Mouse (Mus musculus): ENCODE results near the gene Cep170b. TPM values are rescaled to one million over a fixed set of nuclear protein-coding genes. Genes with fewer than 3 reads are reported as not detected.
A peak's percentile ranks its signal among the peaks of the same experiment; 100 is the strongest.

Gene Cep170b
- total RNA-seq, 1 experiment from 2014 or later: 2.4 TPM

DNA sequence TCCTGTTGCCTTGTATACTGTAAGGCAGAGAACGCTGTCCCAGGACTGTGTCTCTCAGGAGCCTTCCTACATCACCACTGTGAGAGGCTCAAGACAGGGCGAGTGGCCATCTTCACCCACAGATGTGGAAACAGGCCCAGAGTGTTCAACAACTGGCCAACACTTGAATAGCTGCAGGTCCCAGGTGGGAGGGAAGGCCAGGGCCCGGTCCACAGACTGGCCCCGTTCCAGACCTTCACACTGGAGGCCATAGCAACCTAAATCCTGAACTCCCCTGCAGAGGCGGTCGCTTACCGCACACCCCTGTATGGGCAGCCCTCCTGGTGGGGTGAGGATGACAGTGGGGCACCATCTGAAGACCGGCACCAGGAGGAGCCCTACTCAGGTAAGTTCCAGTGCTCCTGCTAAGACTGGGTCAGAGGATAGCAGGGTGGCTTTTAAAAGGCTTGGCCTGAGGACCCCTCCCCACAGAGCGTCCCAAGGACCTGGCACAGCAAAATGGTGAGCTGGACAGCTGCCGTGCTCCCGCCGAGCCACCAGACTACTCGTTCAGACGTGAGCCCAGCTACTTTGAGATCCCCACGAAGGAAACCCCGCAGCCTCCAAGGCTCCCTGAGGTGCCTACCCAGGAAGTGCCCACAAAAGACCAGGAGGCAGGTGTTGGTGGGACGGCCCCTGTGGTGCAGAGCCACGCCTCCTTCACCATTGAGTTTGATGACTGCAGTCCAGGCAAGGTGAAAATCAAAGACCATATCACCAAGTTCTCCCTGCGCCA, 14.8 kb downstream of the Cep170b start:
- no peak for ATAC-seq (replicated peaks; ENCODE audit: low read depth, poor library complexity, severe bottlenecking)

DNA sequence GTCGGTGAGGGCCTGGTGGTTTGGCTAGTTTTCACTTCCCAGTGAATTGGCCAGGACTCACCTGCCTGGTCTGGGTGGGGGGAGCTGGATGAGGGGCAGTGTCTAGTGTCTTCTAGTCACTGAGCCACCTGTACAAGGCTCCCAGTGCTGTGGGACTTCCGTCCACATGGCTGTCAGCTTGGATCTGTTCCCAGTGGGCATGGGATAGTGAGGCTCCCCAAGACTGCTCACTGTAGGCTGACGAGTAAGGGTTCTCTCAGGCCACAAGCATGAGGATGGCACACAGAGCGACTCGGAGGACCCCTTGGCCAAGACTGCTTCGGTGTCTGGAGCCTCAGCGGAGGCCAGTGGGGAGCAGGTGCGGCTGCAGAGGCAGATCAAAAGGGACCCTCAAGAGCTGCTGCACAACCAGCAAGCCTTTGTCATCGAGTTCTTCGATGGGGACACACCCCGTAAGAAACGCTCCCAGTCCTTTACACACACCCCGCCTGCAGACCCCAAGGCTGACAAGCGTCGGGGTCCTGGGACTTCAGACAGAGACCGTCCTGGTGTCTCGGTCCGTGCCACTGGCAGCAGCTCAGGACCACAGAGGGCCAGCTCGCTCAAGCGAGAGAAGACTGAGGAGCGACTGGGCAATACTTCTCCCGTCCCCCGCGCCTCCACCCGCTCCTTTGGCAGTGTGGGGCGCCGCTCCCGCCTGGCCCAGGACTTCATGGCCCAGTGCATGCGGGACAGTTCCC, 15.8 kb downstream of the Cep170b start:
- ATAC-seq (replicated peaks; ENCODE audit: low read depth, poor library complexity, severe bottlenecking): no peak

DNA sequence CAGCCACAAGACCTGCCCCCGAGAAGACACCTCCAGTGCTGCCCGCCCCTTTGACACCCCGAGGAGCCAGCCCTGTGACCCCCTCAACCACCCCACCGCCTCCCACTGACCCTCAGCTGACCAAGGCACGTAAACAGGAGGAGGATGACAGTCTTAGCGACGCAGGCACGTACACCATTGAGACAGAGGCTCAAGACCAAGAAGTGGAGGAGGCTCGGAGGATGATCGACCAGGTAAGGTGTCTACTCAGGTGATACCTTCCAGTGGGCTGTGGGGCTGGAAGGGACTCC, 16.3 kb downstream of the Cep170b start:
- ATAC-seq (replicated peaks; ENCODE audit: low read depth, poor library complexity, severe bottlenecking): no peak

DNA sequence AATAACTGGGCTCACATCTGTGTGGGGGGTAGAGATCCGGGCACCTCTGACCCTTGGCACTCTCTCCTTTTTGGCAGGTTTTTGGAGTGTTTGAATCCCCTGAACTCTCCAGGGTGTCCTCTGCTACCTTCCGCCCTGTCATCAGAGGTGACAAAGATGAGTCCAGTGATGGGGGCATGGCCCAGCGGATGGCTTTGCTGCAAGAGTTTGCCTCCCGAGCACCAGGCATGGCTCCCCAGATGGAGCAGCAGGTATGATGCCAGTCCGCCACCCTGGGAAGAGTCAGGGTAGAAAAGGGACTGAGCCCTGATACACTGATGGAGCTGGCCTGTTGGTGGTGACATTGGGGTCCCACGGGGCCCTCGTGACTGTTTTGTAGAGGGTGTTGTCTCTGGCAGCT, 16.8 kb downstream of the Cep170b start:
- no peak for ATAC-seq (replicated peaks; ENCODE audit: low read depth, poor library complexity, severe bottlenecking)

DNA sequence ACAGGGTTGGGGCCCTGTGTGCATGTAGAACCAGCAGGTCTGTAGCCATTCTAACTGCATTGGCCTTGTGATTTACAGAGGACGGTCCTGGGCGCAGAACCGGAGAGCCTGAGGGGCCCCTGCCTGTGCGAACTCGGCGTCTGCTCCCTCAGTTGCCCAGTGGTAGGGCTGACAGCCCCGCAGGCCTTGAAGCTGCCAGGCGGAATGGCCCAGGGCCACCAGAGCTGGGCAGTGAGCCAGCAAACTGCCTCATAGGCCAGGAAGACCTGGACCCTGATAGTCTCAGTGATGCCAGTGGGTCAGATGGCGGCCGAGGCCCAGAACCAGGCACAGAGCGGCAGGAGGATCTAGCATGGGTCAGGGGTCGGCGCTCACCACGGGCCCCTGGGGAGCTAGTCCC, 17.5 kb downstream of the Cep170b start:
- no peak for ATAC-seq (replicated peaks; ENCODE audit: low read depth, poor library complexity, severe bottlenecking)

DNA sequence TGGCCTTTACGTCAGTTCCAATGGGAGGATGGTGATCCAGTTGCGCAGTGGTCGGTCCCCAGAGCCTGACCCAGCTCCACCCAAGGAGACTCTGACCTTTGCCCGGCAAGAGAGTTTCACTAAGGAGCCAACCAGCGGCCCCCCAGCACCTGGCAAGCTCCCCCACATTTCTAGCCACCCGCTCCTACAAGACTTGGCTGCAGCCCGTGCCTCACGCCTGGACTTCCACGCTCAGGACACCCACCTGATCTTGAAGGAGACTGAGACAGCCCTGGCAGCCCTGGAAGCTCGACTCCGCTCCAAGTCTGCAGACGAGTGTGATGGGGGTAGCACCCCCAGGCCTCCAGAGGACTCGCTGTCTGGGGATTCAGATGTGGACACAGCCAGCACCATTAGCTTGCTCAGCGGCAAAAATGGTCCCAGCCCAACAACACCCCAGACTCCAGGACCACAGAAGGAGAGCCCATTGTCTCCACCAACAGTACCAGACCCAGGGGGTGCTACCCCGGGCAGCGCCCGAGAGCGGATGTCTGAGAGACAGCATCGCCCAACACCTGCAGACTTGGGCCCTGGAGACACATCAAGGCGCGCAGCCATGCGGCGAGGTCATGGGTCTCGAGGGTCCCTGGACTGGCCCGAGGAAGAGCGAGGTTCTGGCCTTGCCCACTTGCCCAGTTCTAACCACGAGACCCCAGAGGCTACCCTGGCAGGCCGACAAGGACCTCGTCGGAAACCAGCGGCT, 18.2 kb downstream of the Cep170b start:
- no peak for ATAC-seq (replicated peaks; ENCODE audit: low read depth, poor library complexity, severe bottlenecking)

DNA sequence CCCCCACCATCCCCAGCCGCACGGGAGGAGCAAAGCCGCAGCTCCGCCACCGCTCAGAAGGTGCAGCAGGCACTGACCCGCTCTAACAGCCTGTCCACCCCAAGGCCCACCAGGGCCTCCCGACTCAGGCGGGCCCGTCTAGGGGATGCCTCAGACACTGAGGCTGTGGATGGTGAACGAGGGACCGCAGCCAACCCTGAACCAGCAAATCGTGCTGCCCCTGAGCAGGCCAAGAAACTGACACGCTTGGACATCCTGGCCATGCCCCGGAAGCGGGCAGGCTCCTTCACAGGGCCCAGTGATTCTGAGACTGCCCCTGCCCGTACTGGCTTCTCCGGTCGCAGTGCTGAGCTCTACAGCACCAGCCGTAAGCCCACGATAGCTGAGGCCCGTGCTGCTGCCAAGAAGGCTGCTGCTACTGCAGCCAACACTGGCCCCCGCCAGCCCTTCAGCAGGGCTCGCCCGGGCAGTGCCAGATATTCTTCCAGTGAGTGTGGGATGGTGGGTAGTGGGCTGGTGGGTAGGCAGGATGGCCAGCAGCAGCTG, 18.8 kb downstream of the Cep170b start:
- no peak for ATAC-seq (replicated peaks; ENCODE audit: low read depth, poor library complexity, severe bottlenecking)

DNA sequence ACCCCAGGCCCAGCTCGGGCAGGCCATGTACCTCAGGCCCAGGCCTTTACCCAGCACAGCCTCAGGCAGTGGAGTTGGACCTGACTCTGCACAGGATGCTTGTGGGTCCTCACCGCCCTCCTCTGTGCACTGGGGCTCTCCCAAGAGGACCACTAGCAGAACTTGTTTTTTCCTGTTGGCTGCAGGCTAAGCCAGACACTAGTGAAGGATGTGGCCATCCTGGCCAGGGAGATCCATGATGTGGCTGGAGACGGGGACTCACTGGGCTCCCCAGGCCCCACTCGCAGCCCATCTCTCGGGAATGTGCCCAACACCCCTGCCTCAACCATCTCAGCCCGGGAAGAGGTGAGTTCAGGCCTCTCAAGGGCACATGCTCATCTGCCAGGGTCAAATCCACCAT, 22.5 kb downstream of the Cep170b start:
- no peak for ATAC-seq (replicated peaks; ENCODE audit: low read depth, poor library complexity, severe bottlenecking)

DNA sequence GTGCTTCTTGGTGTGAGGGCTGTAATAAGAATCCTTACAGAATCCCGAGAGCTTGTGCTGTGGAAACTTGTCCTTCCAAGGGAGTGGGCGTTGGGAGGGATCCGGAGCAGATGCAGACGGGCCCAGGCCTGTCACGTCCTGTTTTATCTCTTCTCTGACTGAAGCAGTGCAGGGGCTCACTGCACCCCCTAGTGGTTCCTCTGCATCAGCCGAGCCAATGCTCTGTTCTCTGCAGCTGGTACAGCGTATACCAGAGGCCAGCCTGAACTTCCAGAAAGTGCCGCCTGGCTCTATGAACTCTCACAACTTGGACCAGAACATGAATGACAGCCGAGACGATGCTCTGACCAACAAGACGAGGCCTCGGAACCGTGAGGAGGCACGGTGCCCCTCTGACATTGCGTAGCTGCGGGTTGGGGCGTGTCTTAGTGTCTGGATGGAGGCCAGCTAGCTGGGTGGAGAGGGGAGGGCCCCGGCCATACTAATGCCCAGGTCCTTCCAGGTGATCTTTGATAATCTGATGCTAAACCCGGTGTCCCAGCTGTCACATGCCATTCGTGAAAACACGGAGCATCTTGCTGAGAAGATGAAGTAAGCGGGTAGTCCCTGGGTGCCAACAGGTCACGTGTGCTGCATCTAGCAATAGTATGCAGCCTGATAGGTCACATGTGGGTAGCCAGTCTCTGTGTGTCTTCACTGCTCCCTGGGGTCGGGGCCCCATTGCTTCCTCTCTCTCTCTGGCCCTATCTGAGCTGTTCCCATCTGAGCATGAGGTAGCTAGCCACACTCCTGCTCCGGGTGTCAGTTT, 23.1 kb downstream of the Cep170b start:
- peak; percentile 83 for ATAC-seq (replicated peaks; ENCODE audit: low read depth, poor library complexity, severe bottlenecking)

DNA sequence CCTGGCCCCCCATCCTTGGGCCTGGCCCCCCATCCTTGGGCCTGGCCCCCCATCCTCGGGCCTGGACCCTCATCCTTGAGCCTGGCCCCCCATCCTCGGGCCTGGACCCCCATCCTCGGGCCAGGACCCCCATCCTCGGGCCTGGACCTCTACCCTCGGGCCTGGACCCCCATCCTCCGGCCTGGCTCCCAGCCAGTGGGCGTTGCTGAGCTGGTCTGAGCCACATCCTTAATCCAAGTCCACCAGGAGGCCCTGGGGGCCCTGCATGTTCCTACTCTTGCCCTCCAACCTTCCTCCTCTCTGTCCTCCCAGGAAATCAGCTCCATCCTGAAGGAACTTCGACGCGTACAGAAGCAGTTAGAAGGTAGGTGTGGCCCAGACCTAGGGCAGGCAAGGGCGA, 24.0 kb downstream of the Cep170b start:
- no peak for ATAC-seq (replicated peaks; ENCODE audit: low read depth, poor library complexity, severe bottlenecking)

DNA sequence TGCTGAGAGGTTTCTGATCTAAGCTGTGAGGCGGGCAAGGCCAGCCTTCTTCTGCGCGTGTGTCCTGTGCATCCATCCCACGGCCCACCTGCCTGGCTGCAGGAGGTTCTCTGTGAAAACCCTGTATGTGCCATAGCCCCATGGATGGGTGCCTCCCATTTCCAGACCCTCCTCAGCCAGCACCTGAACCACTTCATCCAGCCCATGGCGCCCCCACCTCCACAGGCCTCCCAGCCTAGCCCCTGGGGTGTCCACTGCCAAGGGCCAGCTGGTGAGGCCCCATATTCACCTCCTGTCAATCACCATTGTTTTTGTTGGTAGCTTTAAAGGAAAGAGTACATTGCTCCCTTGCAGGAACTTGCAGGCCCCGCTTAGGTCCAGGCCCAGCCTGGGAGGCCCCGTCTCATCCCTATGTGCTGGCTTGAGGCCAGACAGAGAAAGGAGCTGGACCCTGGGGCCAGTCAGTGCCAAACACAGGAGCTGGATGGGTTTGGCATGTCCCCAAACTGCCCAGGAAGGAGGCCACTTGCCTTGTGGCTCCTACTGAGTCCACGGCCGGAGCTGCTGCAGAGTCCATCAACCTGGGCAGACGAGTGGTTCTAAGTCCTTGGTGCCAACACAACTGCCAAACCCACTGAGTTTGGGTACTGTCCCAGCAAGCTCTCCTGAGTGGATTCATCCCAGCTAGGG, 24.8 kb downstream of the Cep170b start:
- no peak for ATAC-seq (replicated peaks; ENCODE audit: low read depth, poor library complexity, severe bottlenecking)

DNA sequence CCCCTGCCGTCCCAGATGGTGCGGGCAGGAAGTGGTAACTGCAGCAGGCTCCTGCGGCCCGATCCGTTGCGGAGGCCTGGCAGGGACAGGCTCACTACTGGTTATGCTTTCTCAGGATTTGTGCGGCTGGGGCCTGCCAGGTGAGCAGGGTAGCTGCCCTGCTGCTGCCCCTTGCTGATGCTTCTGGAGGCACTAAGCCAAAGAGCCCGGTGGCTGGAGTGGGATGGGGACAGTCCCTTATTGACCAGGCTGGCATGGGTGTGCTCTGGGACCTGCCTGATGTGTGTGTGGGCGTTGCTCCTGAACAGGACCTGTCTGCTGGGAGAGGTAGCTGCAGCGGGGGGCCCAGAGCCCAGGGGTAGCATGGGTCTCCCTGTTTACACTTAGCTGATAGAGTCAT, 25.5 kb downstream of the Cep170b start:
- no peak for ATAC-seq (replicated peaks; ENCODE audit: low read depth, poor library complexity, severe bottlenecking)

DNA sequence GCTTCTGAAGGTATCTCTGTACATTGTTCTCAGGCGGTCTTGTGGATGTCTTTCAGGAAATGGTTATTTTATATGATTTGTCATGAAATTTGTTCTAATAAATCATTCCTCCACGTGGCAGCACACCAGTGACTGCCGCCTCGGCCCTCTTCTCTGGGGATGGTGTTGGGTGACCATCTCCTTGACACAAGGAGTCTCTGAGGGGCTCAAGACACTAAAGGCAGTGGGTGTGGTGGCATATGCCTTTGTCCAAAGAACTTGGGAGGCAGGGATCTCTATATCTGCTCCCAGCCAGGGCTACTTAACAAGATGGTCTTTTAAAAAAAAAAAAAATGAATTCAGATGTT, 26.2 kb downstream of the Cep170b start:
- ATAC-seq (replicated peaks; ENCODE audit: low read depth, poor library complexity, severe bottlenecking): no peak

DNA sequence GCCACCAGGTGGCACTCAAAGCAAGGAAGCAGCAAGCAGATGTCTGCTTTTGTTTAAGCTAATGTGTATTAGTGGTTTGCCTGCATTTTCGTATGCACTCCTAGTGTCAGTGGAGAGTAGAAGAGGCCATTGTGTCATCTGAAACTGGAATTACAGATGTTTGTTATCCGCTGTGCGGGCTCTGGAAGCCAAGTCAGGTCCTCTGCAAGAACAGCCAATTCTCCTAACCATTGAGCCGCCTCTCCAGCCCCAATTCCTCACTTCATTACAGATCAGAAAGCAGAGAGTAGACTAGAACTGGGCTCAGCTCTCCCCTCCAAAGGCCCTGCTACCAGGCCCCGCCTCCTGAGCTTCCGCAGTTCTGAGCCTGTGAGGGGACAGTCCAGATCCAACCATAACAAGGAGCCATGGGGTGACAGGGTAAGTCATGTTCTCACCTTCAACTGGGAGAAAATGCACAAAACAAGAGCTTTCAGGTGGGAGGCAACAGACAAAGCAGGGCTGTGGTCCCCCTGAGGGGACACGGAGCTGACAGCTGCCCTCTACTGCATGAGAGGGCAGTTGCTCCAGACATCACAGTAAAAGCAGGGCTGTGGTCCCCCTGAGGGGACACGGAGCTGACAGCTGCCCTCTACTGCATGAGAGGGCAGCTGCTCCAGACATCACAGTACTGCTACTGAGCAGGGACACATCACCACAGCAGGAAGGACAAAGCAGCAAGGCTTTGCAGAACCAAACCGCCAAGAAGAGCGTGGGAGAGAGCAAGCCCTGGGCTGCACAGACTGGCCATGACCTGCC, 26.8 kb downstream of the Cep170b start:
- ATAC-seq (replicated peaks; ENCODE audit: low read depth, poor library complexity, severe bottlenecking): peak; percentile 54

DNA sequence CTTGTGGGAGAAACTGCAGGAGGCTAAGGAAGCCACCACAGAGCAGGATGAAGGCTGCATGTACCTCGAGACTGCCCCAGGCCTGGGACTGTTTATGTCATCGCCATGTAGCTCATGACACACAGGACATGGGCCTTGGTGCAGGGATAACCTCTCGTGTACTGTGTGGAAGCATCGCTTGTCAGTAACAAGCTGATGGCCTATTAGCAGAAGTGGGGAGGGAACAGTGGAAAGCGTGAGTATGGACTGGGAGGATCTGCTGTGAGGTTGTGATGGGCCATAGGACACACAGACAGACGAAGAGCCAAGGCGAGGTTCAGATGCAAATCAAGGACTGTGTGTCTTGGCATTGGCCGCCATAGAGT, 27.3 kb downstream of the Cep170b start:
- ATAC-seq (replicated peaks; ENCODE audit: low read depth, poor library complexity, severe bottlenecking): no peak

DNA sequence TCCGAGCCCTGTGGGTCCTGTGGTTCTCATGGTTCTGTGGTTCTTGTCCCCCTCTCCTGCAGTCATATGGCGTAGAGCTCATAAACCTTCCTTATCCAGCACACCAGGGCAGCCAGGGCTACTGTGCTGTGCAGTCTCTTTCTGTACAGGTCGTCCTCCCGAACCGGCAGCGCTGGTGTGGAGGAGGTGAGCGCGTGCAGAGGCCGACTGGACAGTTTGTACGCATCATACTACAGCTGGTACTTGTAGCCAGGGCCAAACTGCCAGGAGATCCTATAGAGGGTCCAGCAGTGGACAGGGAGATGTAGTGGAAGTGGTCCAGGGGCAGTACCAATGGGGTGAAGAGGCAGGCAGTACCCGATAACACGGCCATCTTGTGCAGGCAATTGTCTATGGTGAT, 30.7 kb downstream of the Cep170b start:
- ATAC-seq (replicated peaks; ENCODE audit: low read depth, poor library complexity, severe bottlenecking): no peak

DNA sequence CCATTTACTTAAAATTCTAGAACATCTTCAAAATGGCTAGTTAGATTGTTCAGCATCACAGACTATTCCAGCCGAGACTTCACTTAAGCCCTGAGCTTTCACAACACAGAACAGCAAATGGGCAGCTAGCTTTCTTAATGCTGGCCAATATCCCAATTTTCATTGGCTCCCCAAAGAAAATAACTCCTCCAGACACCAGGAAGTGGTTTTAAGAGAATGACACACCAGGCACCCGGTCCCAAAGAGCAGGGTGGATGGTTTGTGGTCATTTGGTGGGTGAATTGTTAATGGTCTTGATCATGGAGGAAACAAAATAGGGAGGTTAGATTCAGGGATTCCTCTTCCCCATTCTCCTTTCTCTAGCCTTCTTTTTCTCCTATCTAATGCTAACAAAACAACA, 32.1 kb downstream of the Cep170b start:
- ATAC-seq (replicated peaks; ENCODE audit: low read depth, poor library complexity, severe bottlenecking): peak; percentile 73

DNA sequence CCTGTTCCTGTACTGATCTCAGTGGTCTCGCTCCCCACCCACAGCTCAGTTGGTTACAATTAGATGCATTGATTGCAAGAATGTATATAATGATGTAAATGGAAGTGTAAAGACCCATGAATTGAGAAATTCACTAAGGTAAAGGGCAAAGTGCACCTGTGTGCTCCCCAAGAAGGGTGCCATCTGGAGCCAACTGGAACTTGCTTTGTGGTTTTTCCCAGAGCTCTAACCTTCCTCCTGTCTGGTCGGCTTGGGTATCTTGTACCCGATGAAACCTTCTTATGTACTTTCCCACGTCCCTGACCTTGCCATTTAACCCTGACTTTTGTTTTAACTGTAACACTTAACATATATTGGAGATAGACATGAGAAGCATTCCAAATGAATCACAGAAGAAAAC, 35.6 kb downstream of the Cep170b start:
- no peak for ATAC-seq (replicated peaks; ENCODE audit: low read depth, poor library complexity, severe bottlenecking)

DNA sequence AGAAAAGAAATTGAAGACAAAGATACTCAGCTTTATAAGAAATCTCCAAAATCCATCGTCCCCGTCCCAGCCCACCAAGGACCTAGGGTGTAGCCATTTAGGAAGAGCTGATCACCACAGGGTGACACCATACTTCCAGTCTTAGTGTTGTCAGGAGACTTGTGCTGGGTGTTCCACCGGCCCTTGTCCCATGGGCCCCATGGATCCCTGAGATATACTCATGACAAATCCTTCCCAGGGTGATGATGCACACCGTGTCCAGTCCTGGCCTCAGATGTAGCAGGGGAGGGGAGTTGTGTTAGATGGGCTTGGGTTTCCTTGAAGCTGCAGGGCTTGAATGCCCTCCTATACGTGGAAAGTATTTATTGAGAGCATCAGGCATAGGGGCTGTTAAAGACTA, 37.6 kb downstream of the Cep170b start:
- no peak for ATAC-seq (replicated peaks; ENCODE audit: low read depth, poor library complexity, severe bottlenecking)
